Mouse (Mus musculus) embryonic facial prominence, embryonic 15.5 days (tissue): ENCODE data around the gene Atxn2. TPM values are rescaled to one million over a fixed set of nuclear protein-coding genes. Genes with fewer than 3 reads are reported as not detected.

Experiments
- ATAC-seq: fragments of 200-750 bp; cut with Nextera tagmentation; 2 replicates; pipeline ENCODE4 v1.8.0; 2017; ENCODE audit warnings: low read depth, moderate TSS enrichment; ENCODE audit not compliant: insufficient number of reproducible peaks, low FRiP score, low TSS enrichment
- H3K27ac ChIP-seq: fragments of 300-500 bp; sonication (generic); replicated peaks from 2 replicates; pipeline ENCODE4 v1.5.1; 2015; ENCODE audit warnings: mild to moderate bottlenecking, inconsistent platforms
- H3K27me3 ChIP-seq: fragments of 300-500 bp; sonication (generic); 2 replicates; pipeline ENCODE4 v1.6.1; 2015; ENCODE audit warnings: inconsistent platforms
- H3K36me3 ChIP-seq: fragments of 300-500 bp; sonication (generic); 2 replicates; pipeline ENCODE4 v1.6.1; 2015; ENCODE audit warnings: mild to moderate bottlenecking, inconsistent platforms
- H3K4me1 ChIP-seq: fragments of 300-500 bp; sonication (generic); 2 replicates; pipeline ENCODE4 v1.6.1; 2015; ENCODE audit warnings: inconsistent platforms
- H3K4me2 ChIP-seq: fragments of 300-500 bp; sonication (generic); replicated peaks from 2 replicates; pipeline ENCODE4 v1.6.1; 2015; ENCODE audit warnings: mild to moderate bottlenecking, inconsistent platforms
- H3K4me3 ChIP-seq: fragments of 300-500 bp; sonication (generic); replicated peaks from 2 replicates; pipeline ENCODE4 v1.5.1; 2015; ENCODE audit warnings: mild to moderate bottlenecking, inconsistent platforms
- H3K9ac ChIP-seq: fragments of 300-500 bp; sonication (generic); 2 replicates; pipeline ENCODE4 v1.6.1; 2015; ENCODE audit warnings: inconsistent platforms
- H3K9me3 ChIP-seq: fragments of 300-500 bp; sonication (generic); replicated peaks from 2 replicates; pipeline ENCODE4 v1.6.1; 2016; ENCODE audit warnings: inconsistent platforms
- WGBS: fragments of 180-500 bp; shearing (Covaris S2); methylation state at CpG from one replicate; pipeline ENCODE4 v1.1.7; 2015; 5-methylcytosine and 5-hydroxymethylcytosine counted together
- polyA plus RNA-seq: library from polyadenylated mRNA; unstranded; fragments of >200 nt; fragmentation: Nextera tagmentation; extraction: Ambion mirVana; gene quantifications from 2 replicates; pipeline ENCODE4 v1.2.1, GENCODE M21; 2015

Atxn2 gene
- polyA plus RNA-seq, 1 experiment from 2014 or later, result 60.5 TPM

DNA sequence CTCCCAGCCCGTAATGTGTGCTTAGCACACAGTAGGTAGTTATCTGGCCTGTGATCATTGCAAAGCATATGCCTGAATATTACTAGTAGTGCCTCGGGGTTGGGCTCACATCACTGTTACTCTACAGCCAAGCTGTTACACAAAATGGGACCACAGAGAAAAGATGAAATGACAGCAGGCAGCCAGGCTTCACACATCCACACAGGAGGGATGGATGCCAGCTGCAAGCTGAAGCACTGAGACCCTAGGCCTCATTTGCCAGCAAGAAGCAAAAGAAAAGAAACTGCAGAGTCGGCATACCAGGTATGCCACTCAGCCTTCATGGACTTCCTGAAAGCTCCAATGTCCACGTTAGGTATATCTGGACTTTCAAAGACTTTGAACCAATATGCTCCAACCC lies 116.7 kb downstream of the Atxn2 start:
- no peak overlapping the region for H3K4me3 ChIP-seq
- no peak for ATAC-seq
- 0 out of 2 replicates have a peak, but pooled peaks cover 10% of the 10 kb centered on the region for H3K27me3 ChIP-seq
- H3K4me1 ChIP-seq, result peaks cover 38% of the 10 kb centered on the region
- H3K36me3 ChIP-seq, result peaks cover 28% of the 10 kb centered on the region
- H3K27ac ChIP-seq, result no peak overlapping the region
- H3K4me2 ChIP-seq, result no peak overlapping the region
- no peaks in the 10 kb centered on the region for H3K9me3 ChIP-seq
- 78% methylated on average over 4 of the region's 4 CpGs for WGBS
- no peak overlapping the region for H3K9ac ChIP-seq

DNA sequence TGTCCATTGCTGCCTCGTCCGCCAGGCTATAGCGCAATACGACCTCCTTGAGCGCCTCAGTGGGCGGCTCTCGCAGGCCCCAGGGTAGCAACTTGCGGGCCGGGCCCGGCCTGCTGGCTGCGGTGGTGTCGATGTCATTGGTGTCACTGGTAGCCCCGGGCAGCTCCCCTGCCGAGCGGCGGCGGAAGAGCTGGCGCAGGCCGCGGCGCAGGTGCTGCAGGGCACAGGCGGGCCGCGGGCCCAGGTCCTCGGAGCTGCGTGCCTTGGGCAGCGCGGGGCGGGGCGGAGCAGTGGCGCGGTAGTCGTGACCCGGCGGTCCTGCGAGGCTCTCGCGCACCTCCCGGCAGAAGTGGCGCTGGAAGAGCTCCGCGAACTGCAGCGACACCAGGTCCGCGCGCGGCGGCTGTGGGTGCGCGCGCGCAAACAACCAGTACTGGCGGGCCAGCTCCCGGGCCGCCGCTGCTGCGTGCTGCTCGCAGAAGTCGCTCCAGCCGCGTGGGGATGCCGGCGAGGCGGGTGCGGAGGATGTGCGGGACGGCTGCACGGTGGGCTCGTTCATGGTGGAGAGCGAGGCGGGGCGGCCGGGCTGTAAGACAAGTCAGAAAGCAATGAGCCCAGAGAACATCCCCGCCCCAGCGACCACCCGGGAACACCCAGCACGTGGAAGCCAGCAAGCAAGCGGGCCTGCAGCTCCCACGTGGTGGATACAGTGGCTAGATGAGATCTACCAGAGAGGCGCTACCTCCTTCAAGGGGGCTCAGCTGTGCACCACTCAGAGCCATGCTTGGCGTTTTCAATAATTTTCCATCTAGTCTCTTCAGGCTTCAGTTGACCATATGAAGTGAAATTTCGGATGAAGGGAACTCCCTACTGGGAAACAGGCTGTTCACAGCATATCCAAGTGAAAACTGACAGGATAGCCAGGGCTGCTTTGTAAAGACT lies 117.6 kb downstream of the Atxn2 start:
- peak overlapping the region; percentile 41 for H3K4me3 ChIP-seq
- peaks cover 27% of the 10 kb centered on the region for H3K36me3 ChIP-seq
- no peak overlapping the region for H3K27ac ChIP-seq
- 12% methylated on average over 82 of the region's 82 CpGs for WGBS
- H3K9me3 ChIP-seq, result no peaks in the 10 kb centered on the region
- 0 out of 2 replicates have a peak, but pooled peaks cover 10% of the 10 kb centered on the region for H3K27me3 ChIP-seq
- ATAC-seq, result no peak
- H3K9ac ChIP-seq, result peak overlapping the region; percentile 33
- H3K4me1 ChIP-seq, result peaks cover 38% of the 10 kb centered on the region
- peak overlapping the region; percentile 87 for H3K4me2 ChIP-seq

DNA sequence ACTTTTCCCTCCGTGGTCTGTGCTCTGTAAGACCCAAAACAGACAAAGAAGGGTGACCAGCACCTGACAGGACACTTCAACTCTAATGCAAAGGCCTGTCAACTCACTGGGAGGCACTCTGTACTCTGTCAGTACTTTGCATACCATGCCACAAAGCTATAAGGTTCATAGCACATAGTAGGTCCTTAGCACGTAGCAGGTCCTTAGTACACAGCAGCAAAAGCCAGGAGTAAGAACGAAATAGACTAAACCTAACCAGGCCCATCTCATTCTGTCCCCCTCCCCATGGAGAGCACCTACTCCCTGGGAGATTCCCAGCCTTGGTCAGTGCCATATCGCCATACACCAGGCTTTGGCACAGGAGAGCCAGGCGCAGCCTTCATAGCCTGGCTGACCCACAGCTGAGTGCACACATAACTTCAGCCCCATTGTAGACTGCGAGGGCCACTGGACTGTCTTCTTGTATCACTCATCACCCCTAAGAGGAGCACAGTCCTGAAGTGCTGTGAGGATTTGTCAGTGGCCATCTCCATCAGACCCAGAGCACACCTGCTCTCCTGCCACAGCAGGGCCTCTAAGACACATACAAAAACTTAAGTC lies 120.0 kb downstream of the Atxn2 start:
- H3K4me1 ChIP-seq, result peaks cover 54% of the 10 kb centered on the region
- no peak for ATAC-seq
- 91% methylated on average over 6 of the region's 6 CpGs for WGBS
- no peak overlapping the region for H3K27ac ChIP-seq
- H3K4me2 ChIP-seq, result no peak overlapping the region
- H3K27me3 ChIP-seq, result 0 out of 2 replicates have a peak, but pooled peaks cover 10% of the 10 kb centered on the region
- H3K9me3 ChIP-seq, result no peaks in the 10 kb centered on the region
- H3K4me3 ChIP-seq, result no peak overlapping the region
- peaks cover 18% of the 10 kb centered on the region for H3K36me3 ChIP-seq
- no peak overlapping the region for H3K9ac ChIP-seq

DNA sequence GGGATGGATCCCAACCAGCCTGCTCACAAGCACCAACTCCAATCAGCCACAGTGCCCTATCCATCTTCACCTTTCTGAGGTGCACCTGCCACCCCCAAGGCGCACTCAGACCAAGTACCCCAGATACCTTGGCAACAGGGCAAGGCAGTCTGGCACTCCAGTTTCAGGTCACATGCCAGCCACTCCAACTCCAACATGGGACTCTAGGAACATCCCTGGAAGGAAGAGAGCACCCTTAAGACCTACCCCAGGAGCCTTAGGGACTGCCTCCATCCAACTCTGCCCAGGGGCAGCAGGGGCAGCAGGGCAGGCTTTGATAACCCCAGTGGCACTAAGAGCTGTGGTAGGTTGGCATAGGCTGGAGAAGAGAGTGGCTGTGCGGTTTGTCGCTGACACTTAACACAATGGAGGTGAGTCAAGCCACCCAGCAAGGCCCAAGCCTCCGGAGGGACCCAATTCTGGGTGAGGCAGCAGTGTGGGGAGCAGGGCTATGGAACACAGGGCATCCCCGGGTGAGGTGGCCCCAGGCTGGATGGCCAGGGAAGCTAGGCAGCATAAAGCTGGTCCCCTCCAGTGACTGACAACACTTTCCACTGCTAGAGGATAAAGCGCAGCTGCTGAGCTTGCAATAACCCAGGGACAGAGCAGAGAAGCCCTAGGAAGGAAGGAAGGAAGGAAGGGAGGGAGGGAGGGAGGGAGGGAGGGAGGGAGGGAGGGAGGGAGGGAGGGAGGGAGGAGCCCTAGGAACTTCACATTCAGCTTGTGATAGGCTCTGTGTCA lies 121.4 kb downstream of the Atxn2 start:
- H3K4me3 ChIP-seq, result no peak overlapping the region
- H3K27ac ChIP-seq, result no peak overlapping the region
- H3K9ac ChIP-seq, result no peak overlapping the region
- WGBS, result 77% methylated on average over 6 of the region's 6 CpGs
- H3K4me2 ChIP-seq, result no peak overlapping the region
- H3K36me3 ChIP-seq, result peaks cover 10% of the 10 kb centered on the region
- H3K4me1 ChIP-seq, result peaks cover 61% of the 10 kb centered on the region
- H3K27me3 ChIP-seq, result 0 out of 2 replicates have a peak, but pooled peaks cover 9% of the 10 kb centered on the region
- H3K9me3 ChIP-seq, result no peaks in the 10 kb centered on the region
- no peak for ATAC-seq

DNA sequence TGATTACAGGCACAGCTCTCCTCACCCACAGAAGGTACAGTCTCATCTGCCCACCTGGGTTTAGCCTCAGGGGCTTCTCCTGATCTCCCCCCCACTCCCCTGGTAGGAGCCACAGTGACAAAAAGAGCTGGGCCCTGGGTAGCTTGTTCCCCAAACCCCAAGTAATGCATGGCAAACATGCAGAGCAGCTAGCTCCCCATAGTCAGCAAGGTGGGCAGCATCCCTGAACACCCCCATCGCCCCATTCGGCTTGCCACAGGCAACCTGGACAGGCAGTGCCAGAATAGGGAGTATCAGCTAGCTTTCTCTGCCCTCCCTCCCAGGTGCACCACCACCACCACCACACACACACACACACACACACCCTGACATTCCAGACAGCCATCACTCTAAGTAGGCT lies 122.0 kb downstream of the Atxn2 start:
- H3K36me3 ChIP-seq, result peaks cover 4% of the 10 kb centered on the region
- WGBS, result 100% methylated on average over 2 of the region's 2 CpGs
- no peaks in the 10 kb centered on the region for H3K9me3 ChIP-seq
- H3K4me1 ChIP-seq, result peaks cover 67% of the 10 kb centered on the region
- H3K4me3 ChIP-seq, result no peak overlapping the region
- H3K9ac ChIP-seq, result no peak overlapping the region
- no peak for ATAC-seq
- no peak overlapping the region for H3K27ac ChIP-seq
- H3K4me2 ChIP-seq, result peak overlapping the region; percentile 93; the same call in 1 of the 2 replicates
- 0 out of 2 replicates have a peak, but pooled peaks cover 5% of the 10 kb centered on the region for H3K27me3 ChIP-seq

DNA sequence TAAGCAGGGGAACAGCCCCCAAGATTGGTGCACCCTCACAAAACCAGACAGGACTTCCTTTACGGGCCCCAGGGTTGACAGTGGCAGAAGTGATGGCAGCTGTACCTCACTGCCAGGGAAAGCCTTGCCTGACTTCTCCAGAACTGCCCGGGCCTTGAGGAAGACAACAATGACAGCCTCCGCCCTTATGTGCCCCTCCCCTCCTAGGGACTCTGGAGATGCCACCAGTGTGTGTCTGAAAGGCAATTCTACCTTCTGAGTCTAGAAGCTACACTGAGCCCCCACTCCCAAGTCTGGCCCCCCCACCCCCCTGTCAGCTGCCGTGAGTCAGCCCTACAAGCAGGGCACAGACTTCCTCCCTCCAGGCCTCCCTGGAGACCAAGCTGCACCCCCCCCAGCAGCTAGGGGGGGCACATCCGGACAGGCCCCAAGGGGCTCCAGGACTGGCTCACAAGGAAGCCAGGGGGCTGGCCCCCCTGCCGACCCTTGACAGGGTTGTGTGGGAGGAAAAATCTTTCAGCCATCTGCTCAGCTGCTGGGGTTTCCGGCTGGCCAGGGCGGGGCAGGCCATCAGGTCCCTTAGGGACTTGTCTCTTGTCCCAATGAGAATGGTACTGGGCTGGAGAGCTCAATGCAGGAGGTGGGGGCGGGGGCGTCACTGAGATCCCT lies 122.6 kb downstream of the Atxn2 start:
- H3K4me2 ChIP-seq, result peak overlapping the region; percentile 93
- no peak for ATAC-seq
- H3K36me3 ChIP-seq, result no peaks in the 10 kb centered on the region
- 31% methylated on average over 10 of the region's 10 CpGs for WGBS
- no peak overlapping the region for H3K9ac ChIP-seq
- H3K9me3 ChIP-seq, result no peaks in the 10 kb centered on the region
- peak overlapping the region; percentile 84 for H3K4me3 ChIP-seq
- H3K27me3 ChIP-seq, result 0 out of 2 replicates have a peak, but pooled peaks cover 5% of the 10 kb centered on the region
- H3K4me1 ChIP-seq, result peaks cover 67% of the 10 kb centered on the region
- H3K27ac ChIP-seq, result no peak overlapping the region

DNA sequence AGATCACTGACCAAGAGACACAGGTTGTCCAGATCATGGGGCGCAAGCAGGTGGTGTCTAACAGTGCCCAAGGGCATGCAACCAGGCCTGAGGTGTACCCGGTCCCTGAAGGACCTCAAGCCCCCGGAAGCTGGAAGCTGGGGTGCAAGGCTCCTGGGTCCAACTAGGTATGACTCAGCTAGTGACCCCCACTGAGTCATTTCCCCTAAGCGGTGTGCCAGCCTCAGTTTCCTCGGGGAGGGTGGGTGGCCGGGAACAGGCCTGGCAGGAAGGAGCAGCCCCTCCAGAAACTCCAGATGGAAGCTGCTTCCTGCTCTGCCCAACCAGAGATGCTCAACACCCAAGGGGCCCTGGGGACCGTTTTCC lies 123.1 kb downstream of the Atxn2 start:
- Histone ChIP-seq H3K4me1 (peaks cover 67% of the 10 kb centered on the region), H3K9ac (no peak overlapping the region)
- no peak for ATAC-seq

DNA sequence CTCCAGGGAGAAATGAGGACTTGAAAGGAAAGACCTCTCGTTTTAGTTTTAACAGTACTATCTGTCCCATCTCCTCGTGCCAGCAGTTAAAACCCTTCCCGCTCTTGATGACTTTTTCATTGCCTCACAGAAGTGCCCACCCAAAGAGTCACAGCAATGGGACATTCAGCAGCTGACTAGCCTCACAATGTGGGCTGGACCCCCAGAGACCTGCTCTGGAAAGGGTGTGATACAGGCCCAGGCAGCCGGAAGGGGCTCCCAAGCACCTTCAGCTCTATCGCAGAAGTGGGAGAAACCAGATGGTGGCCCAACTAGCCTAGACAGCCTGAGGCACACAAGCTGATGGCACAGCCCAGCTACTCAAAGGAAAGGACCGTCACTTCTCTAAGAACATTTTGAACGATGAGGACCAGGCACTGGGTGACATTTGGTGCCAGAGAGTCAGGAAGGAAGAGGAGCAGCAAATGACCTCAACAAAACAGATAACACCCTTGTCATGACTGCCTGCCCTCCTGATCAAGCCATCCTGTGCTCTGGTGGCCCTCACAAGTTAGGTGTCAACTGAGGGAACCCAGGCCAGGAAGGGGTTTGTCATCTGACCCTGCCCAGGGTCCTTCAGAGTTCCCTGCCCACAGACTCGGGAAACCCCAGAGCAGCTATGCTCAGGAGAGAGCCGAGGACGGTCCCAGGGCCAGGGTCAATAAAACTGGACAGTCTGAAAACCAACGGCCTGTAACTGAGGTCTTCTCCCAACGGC lies 124.0 kb downstream of the Atxn2 start:
- WGBS, result 37% methylated on average over 12 of the region's 12 CpGs
- Histone ChIP-seq H3K36me3 (no peaks in the 10 kb centered on the region), H3K9me3 (no peaks in the 10 kb centered on the region), H3K27ac (0 out of 2 replicates have a peak overlapping the region, but pooled peaks have one; percentile 78), H3K4me3 (peak overlapping the region; percentile 84), H3K27me3 (no peaks in the 10 kb centered on the region), H3K9ac (peak overlapping the region; percentile 75), H3K4me1 (peaks cover 62% of the 10 kb centered on the region), H3K4me2 (peak overlapping the region; percentile 93)
- ATAC-seq, result no peak

More for the DNA sequence above, 123.1 kb downstream of the Atxn2 start:
- H3K27ac ChIP-seq, result no peak overlapping the region
- no peaks in the 10 kb centered on the region for H3K36me3 ChIP-seq
- H3K4me3 ChIP-seq, result peak overlapping the region; percentile 84
- H3K4me2 ChIP-seq, result peak overlapping the region; percentile 93
- 69% methylated on average over 7 of the region's 7 CpGs for WGBS
- 0 out of 2 replicates have a peak, but pooled peaks cover under 1% of the 10 kb centered on the region for H3K27me3 ChIP-seq
- no peaks in the 10 kb centered on the region for H3K9me3 ChIP-seq

DNA sequence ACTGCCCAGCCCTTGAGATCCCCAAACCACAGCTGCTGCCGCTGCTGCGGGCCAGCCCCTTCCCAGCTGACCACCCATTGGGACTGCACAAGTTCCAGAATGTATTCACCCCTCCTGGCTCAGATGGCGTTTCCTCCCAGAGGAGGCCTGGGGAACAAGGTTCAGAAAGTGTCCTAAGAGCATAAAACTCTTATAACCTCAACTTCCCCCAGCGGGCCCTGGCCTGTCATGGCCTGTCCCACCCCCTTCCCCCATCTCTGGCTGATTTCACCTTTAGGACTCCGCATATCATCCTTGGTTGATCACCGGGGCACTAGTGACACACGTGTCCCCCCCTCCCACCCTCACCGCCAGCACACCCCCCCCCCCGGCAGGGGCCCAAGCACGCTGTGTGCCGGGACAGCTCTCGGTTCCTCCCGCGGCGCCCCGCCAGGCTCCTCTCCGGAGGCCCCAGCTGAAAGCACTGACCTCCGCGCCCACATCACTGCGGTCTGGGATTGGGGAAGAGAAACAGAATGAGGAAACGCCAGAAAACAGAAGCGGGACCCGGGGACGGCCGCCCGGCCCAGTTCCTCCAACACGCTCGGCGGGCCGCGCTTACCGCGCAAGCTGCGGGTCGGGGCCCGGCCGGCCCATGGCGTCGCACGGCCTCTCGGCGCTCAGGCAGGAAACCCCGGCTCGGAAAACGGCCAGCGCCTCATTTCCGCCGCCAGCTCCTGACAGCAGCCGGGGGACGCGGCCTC lies 125.0 kb downstream of the Atxn2 start:
- peak overlapping the region; percentile 75 for H3K9ac ChIP-seq
- H3K27me3 ChIP-seq, result no peaks in the 10 kb centered on the region
- no peaks in the 10 kb centered on the region for H3K9me3 ChIP-seq
- under 1% methylated on average over 50 of the region's 51 CpGs for WGBS
- H3K4me3 ChIP-seq, result peak overlapping the region; percentile 84
- peak overlapping the region; percentile 78 for H3K27ac ChIP-seq
- H3K36me3 ChIP-seq, result no peaks in the 10 kb centered on the region
- peak; percentile 7; the same call in 1 of the 2 replicates for ATAC-seq
- H3K4me2 ChIP-seq, result peak overlapping the region; percentile 93
- peaks cover 62% of the 10 kb centered on the region for H3K4me1 ChIP-seq
